Mouse (Mus musculus) CH12F3 (cell line): Measurements from ENCODE around the gene B3gat1.

Experiments used
- in situ Hi-C: fragments of 300-500 bp; cut with MboI; formaldehyde crosslinking; loops from 2 replicates; pipeline ENCODE4 v1.14.3; 2020; ENCODE audit warnings: low sequenced_read_pairs

The B3gat1 gene

GRCm38 (mm10) chr9:26775700-26776099, 42.2 kb downstream of the B3gat1 start:
- in situ Hi-C loops, result no loop called here

- in situ Hi-C loops, result no loop called here
These were observed 42.8 kb downstream of the B3gat1 start for GRCm38 (mm10) chr9:26776122-26776902.

- in situ Hi-C loops, result no loop called here
These were observed 44.9 kb downstream of the B3gat1 start for GRCm38 (mm10) chr9:26778421-26778820.

- in situ Hi-C loops, result no loop called here
These were observed 50.0 kb downstream of the B3gat1 start for GRCm38 (mm10) chr9:26783414-26783975.

- in situ Hi-C loops, result no loop called here
These were observed 59.3 kb downstream of the B3gat1 start for GRCm38 (mm10) chr9:26792829-26793228.

- in situ Hi-C loops, result no loop called here
These were observed 64.7 kb downstream of the B3gat1 start for GRCm38 (mm10) chr9:26798205-26798604.

GRCm38 (mm10) chr9:26798731-26799130, 65.2 kb downstream of the B3gat1 start:
- in situ Hi-C loops, result no loop called here

GRCm38 (mm10) chr9:26800357-26800756, 66.8 kb downstream of the B3gat1 start:
- in situ Hi-C loops, result no loop called here

GRCm38 (mm10) chr9:26804321-26804720, 70.8 kb downstream of the B3gat1 start:
- in situ Hi-C loops, result no loop called here

- in situ Hi-C loops, result no loop called here
These were observed 72.6 kb downstream of the B3gat1 start, which contains the start of gene Glb1l2 for GRCm38 (mm10) chr9:26805935-26806666. Glb1l2 (minus strand) TSS chr9:26806468.

- in situ Hi-C loops, result no loop called here
These were observed 75.2 kb downstream of the B3gat1 start for GRCm38 (mm10) chr9:26808735-26809134.
